Mouse (Mus musculus) ES-E14 (cell line): ENCODE measurements at regions not wholly inside any gene's neighbourhood (a gene's known extent, or its start where the extent isn't known, plus 50 kb on each side); places are given as distances from the start of the nearest gene placed in this dataset.
A peak's percentile ranks its signal among the peaks of the same experiment; 100 is the strongest.

Experiments
- DNase-seq: peaks from one replicate; pipeline ENCODE4 v3.0.0-alpha.2; 2013; ENCODE audit warnings: low read depth, low spot score
- H3K27ac ChIP-seq: 2 replicates; pipeline ENCODE4 v1.5.1; 2012; ENCODE audit warnings: low read depth, mild to moderate bottlenecking, low read length, moderate library complexity, mixed read lengths; ENCODE audit not compliant: poor library complexity, insufficient read depth, severe bottlenecking
- H3K36me3 ChIP-seq: 2 replicates; pipeline ENCODE4 v1.6.1; 2012; ENCODE audit warnings: mild to moderate bottlenecking, low read length, moderate library complexity, mixed read lengths; ENCODE audit not compliant: control insufficient read depth, poor library complexity, insufficient read depth, severe bottlenecking
- H3K4me1 ChIP-seq, 2 experiments: fragments of 150-350 bp in 1 of 2; sonication (generic) in 1 of 2; 2 replicates each; pipeline ENCODE4 v1.6.1; 2012; ENCODE audit warnings: low read length in 2 of 2, mild to moderate bottlenecking in 1 of 2, mixed read lengths in 1 of 2; ENCODE audit not compliant: control insufficient read depth in 2 of 2, insufficient read depth in 2 of 2, poor library complexity in 1 of 2
- H3K4me3 ChIP-seq, 2 experiments: fragments of 150-350 bp in 1 of 2; sonication (generic) in 1 of 2; 2 replicates each; pipeline ENCODE4 v1.5.1; 2012; ENCODE audit warnings: low read length in 2 of 2, low read depth in 1 of 2, mild to moderate bottlenecking in 1 of 2, mixed read lengths in 1 of 2; ENCODE audit not compliant: insufficient read depth in 1 of 2, poor library complexity in 1 of 2, severe bottlenecking in 1 of 2
- H3K9ac ChIP-seq: 2 replicates; pipeline ENCODE4 v1.6.1; 2012; ENCODE audit warnings: low read depth, mild to moderate bottlenecking, low read length, mixed read lengths; ENCODE audit not compliant: poor library complexity, insufficient read depth, severe bottlenecking
- H3K9me3 ChIP-seq: fragments of 150-350 bp; sonication (generic); 2 replicates; pipeline ENCODE4 v1.6.1; 2012; ENCODE audit warnings: low read depth, mild to moderate bottlenecking, low read length; ENCODE audit not compliant: control insufficient read depth, insufficient read depth
- CHD2 ChIP-seq: IDR thresholded peaks from 2 replicates; pipeline ENCODE4 v1.6.1; 2014; ENCODE audit warnings: mild to moderate bottlenecking, low read depth, low read length, inconsistent platforms
- HCFC1 ChIP-seq: IDR thresholded peaks from 2 replicates; pipeline ENCODE4 v1.6.1; 2012; ENCODE audit warnings: low read length, inconsistent platforms, borderline replicate concordance; ENCODE audit not compliant: insufficient read depth
- MAFK ChIP-seq: IDR thresholded peaks from 2 replicates; pipeline ENCODE4 v1.6.1; 2014; ENCODE audit warnings: mild to moderate bottlenecking, low read depth, low read length, inconsistent platforms; ENCODE audit not compliant: insufficient read depth
- ZC3H11A ChIP-seq: IDR thresholded peaks from 2 replicates; pipeline ENCODE4 v1.6.1; 2012; ENCODE audit warnings: low read depth, mild to moderate bottlenecking, inconsistent platforms, low read length, borderline replicate concordance
- ZNF384 ChIP-seq: IDR thresholded peaks from 2 replicates; pipeline ENCODE4 v1.6.1; 2012; ENCODE audit warnings: low read depth, low read length, inconsistent platforms
- in situ Hi-C, 2 experiments: fragments of 600-800 bp; cut with MboI; formaldehyde crosslinking; loops; one replicate each; pipeline ENCODE4 v1.15.1; 2025; ENCODE audit warnings: low sequenced_read_pairs in 2 of 2, inconsistent platforms in 1 of 2; ENCODE audit not compliant: unreplicated experiment in 2 of 2

- TF ChIP-seq HCFC1: no peak
- TF ChIP-seq MAFK: no peak
- no peak for TF ChIP-seq ZC3H11A
- no peak for TF ChIP-seq CHD2
- TF ChIP-seq ZNF384: no peak
- Histone ChIP-seq H3K36me3 (no peaks in the 10 kb centered on the region), H3K9me3 (no peaks in the 10 kb centered on the region), H3K4me1 (no peaks in the 10 kb centered on the region), H3K9ac (no peak overlapping the region), H3K27ac (no peak overlapping the region), H3K4me3 (no peak overlapping the region)
- in situ Hi-C loops: no loop called here
- no peak for DNase-seq
These were observed 403.6 kb upstream of the Rgma start for GRCm38 (mm10) chr7:72971506-72972267.

DNA sequence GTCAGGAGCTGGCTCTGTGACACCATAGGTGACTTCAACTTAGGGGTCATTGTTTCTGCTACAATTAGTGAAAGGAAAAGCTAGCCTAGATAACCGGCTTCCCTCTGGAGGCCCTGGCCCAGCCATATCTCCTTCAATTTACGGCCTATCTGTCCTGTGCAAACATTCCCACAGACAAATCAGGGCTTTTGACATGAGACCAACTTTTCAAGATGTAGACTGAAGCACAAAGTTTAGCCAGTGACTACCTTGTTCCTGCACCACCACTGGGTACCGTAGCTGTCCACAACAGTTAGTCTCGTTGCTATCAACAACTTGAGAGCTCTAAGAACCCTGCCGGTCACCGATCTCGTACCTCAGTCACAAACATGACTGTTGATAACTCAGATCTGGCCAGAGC lies 402.9 kb upstream of the Rgma start:
- TF ChIP-seq ZNF384 (no peak), HCFC1 (no peak), ZC3H11A (no peak), MAFK (no peak), CHD2 (no peak)
- H3K4me1 ChIP-seq: no peaks in the 10 kb centered on the region
- no peaks in the 10 kb centered on the region for H3K36me3 ChIP-seq
- no peaks in the 10 kb centered on the region for H3K9me3 ChIP-seq
- H3K27ac ChIP-seq: no peak overlapping the region
- in situ Hi-C loops: no loop called here
- no peak for DNase-seq
- H3K9ac ChIP-seq: no peak overlapping the region
- no peak overlapping the region for H3K4me3 ChIP-seq

GRCm38 (mm10) chr7:72973771-72974170 lies 401.5 kb upstream of the Rgma start:
- H3K36me3 ChIP-seq: no peaks in the 10 kb centered on the region
- H3K9ac ChIP-seq: no peak overlapping the region
- no peaks in the 10 kb centered on the region for H3K9me3 ChIP-seq
- in situ Hi-C loops: no loop called here
- no peaks in the 10 kb centered on the region for H3K4me1 ChIP-seq
- TF ChIP-seq MAFK (no peak), ZC3H11A (no peak), HCFC1 (no peak), CHD2 (no peak), ZNF384 (no peak)
- no peak overlapping the region for H3K27ac ChIP-seq
- no peak overlapping the region for H3K4me3 ChIP-seq
- no peak for DNase-seq

DNA sequence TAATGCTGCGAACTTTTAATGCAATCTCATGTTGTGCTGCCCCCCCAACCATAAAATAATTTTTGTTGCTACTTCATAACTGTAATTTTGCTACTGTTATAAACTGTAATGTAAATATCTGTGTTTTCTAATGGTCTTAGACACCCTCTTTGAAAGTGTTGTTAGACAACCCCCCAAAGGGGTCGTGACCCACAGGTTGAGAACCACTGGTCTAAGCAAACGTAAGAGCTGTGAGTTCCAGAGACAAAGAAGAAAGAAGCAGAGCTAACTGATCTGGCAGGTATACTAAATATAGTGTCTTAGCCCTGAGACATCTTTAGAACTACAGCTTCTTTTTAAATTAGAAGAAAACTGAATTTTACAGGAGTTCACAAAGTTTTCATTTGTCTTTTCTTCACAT lies 400.9 kb upstream of the Rgma start:
- Histone ChIP-seq H3K4me1 (no peaks in the 10 kb centered on the region), H3K9ac (no peak overlapping the region), H3K27ac (no peak overlapping the region), H3K9me3 (no peaks in the 10 kb centered on the region), H3K4me3 (no peak overlapping the region), H3K36me3 (no peaks in the 10 kb centered on the region)
- no peak for DNase-seq
- in situ Hi-C loops: no loop called here
- no peak for TF ChIP-seq HCFC1
- no peak for TF ChIP-seq ZNF384
- TF ChIP-seq CHD2: peak; percentile 54; the same call in 1 of the 2 replicates
